Mouse (Mus musculus) heart, embryonic 12.5 days (tissue): ENCODE results near the gene Jup. TPM values are rescaled to one million over a fixed set of nuclear protein-coding genes. Genes with fewer than 3 reads are reported as not detected.
A peak's percentile ranks its signal among the peaks of the same experiment; 100 is the strongest.

Experiments
- ATAC-seq: fragments of 200-750 bp; cut with Nextera tagmentation; 2 replicates; pipeline ENCODE4 v1.8.0; 2017; ENCODE audit warnings: moderate TSS enrichment, moderate library complexity; ENCODE audit not compliant: insufficient number of reproducible peaks, low FRiP score
- H3K27ac ChIP-seq: fragments of 300-500 bp; sonication (generic); 2 replicates; pipeline ENCODE4 v1.5.1; 2016; ENCODE audit warnings: mild to moderate bottlenecking, moderate library complexity; ENCODE audit not compliant: poor library complexity, severe bottlenecking
- H3K27me3 ChIP-seq: fragments of 300-500 bp; sonication (generic); replicated peaks from 2 replicates; pipeline ENCODE4 v1.6.1; 2016; ENCODE audit warnings: mild to moderate bottlenecking, moderate library complexity
- H3K36me3 ChIP-seq: fragments of 300-500 bp; sonication (generic); 2 replicates; pipeline ENCODE4 v1.6.1; 2016; ENCODE audit warnings: mild to moderate bottlenecking, moderate library complexity
- H3K4me1 ChIP-seq: fragments of 300-500 bp; sonication (generic); replicated peaks from 2 replicates; pipeline ENCODE4 v1.6.1; 2016; ENCODE audit warnings: mild to moderate bottlenecking
- H3K4me2 ChIP-seq: fragments of 300-500 bp; sonication (generic); 2 replicates; pipeline ENCODE4 v1.6.1; 2016; ENCODE audit warnings: mild to moderate bottlenecking, moderate library complexity
- H3K4me3 ChIP-seq: fragments of 300-500 bp; sonication (generic); 2 replicates; pipeline ENCODE4 v1.5.1; 2016; ENCODE audit warnings: mild to moderate bottlenecking
- H3K9ac ChIP-seq: fragments of 300-500 bp; sonication (generic); 2 replicates; pipeline ENCODE4 v1.6.1; 2016; ENCODE audit warnings: mild to moderate bottlenecking, moderate library complexity
- H3K9me3 ChIP-seq: fragments of 300-500 bp; sonication (generic); replicated peaks from 2 replicates; pipeline ENCODE4 v1.6.1; 2016; ENCODE audit warnings: mild to moderate bottlenecking, moderate library complexity
- WGBS: fragments of 180-500 bp; shearing (Covaris S2); methylation state at CpG from one replicate; pipeline ENCODE4 v1.1.7; 2016; 5-methylcytosine and 5-hydroxymethylcytosine counted together
- polyA plus RNA-seq: library from polyadenylated mRNA; unstranded; fragments of >200 nt; fragmentation: Nextera tagmentation; extraction: Ambion mirVana; gene quantifications from 2 replicates; pipeline ENCODE4 v1.2.1, GENCODE M21; 2016

Jup gene
- polyA plus RNA-seq, 1 experiment from 2014 or later: 107 TPM

DNA sequence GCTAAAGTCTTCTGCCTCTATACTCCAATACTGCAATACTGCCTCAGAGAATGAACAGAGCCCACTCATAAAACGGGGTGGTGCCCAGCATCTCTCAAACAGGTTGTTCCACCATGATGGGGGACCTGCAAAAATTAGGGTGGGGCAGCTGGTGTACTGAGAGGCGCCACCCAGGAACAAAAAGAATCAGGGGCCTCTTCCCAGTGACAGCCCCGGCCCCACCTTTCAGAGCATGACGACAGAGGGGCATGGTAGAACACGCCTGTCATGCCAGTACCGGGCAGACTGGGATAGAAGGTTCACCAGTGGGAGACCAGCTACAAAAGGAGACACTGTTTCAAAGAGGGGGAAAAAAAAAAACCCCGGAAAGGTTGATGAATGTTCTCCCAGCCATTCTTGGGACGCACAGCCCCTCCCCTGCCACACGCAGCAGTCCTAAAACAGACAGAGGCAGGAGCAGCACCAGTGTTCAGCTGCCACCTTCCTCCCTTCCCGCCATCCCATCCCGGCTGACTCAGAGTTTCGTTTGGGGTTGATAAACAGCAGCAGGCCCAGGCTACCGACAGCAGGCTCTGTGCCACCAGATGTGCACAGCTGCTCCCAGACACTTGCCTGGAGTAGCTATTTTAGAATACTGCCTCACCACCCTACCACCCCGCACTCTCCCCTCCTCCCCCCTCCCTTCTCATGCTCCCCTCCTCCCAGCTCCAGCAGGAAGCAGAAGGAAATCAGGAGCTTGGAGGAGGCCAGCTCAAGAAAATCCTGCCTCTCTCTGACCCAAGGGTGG, 9.8 kb downstream of the Jup start:
- Histone ChIP-seq H3K9ac (peak overlapping the region; percentile 46), H3K27me3 (no peaks in the 10 kb centered on the region), H3K36me3 (peaks cover 48% of the 10 kb centered on the region), H3K4me2 (peak overlapping the region; percentile 51), H3K4me1 (peaks cover 67% of the 10 kb centered on the region), H3K9me3 (no peaks in the 10 kb centered on the region), H3K27ac (peak overlapping the region; percentile 92), H3K4me3 (no peak overlapping the region)
- ATAC-seq: peak; percentile 47
- WGBS: 26% methylated on average over 14 of the region's 14 CpGs

DNA sequence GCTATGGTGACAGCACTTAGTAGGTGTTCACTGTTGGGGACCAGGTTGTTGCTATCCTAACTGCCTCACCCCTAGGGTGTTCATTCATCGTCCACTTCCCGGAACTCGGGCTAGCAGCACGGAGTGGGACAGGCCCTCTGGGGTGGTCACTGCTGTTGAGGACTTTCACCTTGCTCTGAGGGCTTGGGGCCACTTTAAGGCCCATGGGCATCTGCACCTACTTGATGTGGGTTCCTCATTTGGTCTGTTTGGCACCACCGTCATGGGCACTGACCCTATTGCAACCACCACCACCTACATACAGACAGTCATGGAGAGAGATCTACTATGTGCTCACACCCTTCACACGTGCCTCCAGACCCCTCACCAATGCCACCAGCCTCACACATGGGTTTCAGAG, 10.5 kb downstream of the Jup start:
- 84% methylated on average over 6 of the region's 6 CpGs for WGBS
- Histone ChIP-seq H3K4me2 (peak overlapping the region; percentile 51; the same call in 1 of the 2 replicates), H3K4me3 (no peak overlapping the region), H3K4me1 (peaks cover 60% of the 10 kb centered on the region), H3K9ac (peak overlapping the region; percentile 1; the same call in 1 of the 2 replicates), H3K27me3 (no peaks in the 10 kb centered on the region), H3K36me3 (peaks cover 50% of the 10 kb centered on the region), H3K27ac (peak overlapping the region; percentile 92), H3K9me3 (no peaks in the 10 kb centered on the region)
- ATAC-seq: no peak

DNA sequence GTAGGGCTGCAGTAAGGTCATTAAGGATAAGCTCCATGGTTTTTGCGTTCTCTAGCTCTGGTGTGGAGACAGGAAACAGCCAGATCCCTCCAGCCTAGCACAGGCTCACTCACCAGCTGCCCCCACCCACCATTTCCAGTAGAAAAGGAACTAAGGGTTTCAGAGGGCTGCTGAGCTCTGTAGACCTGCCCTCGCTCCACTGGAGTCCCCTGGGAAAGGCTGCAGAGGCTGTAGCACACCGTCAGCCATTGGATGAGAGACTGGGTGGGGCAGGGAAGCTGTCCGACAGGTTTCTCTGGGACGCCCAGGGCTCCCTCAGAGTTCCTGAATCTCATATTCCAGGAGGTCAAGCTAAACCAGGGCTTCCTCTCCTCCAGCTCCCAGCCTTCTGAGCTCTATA, 11.0 kb downstream of the Jup start:
- no peak for ATAC-seq
- Histone ChIP-seq H3K4me3 (no peak overlapping the region), H3K36me3 (peaks cover 52% of the 10 kb centered on the region), H3K27ac (no peak overlapping the region), H3K9me3 (no peaks in the 10 kb centered on the region), H3K4me2 (no peak overlapping the region), H3K27me3 (no peaks in the 10 kb centered on the region), H3K4me1 (peaks cover 55% of the 10 kb centered on the region), H3K9ac (peak overlapping the region; percentile 11; the same call in 1 of the 2 replicates)
- 60% methylated on average over 5 of the region's 5 CpGs for WGBS

DNA sequence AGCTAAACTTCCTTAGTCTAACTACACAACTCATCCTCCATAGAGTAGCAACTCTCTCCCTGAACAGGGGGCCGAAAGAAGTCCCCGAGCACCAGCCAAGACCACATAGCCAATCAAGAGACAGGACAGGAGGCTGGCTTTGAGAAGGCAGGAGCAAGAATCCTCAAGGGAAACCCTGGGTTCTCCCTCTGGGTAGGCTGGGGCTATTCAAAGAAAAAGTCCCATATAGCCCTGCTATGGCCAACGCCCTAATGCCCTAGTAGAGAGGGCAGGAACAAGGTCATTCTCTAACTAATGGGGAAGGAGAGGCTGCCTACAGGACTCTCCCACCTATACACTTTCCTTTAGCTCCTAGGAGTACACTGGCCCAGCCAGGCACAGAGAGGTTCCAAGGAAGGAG, 12.5 kb downstream of the Jup start:
- 84% methylated on average over 3 of the region's 3 CpGs for WGBS
- no peak overlapping the region for H3K9ac ChIP-seq
- no peak overlapping the region for H3K4me3 ChIP-seq

DNA sequence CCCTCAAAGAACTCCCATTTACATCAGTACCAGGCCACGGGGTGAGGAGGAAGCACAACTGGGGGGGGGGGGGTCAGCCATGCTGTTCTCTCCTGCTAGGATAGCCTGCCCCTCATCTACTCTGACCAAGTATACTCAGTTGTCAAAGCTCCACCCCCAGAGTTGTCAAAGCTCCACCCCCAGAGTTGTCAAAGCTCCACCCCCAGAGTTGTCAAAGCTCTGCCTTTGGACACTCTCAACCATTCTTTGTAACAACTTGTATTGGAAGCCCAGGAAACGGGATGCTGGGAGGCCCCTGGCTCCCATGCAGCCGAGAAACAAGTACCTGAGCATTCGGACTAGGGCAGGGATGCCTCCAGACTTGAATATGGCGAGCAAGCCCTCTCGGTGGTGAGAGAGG, 14.9 kb downstream of the Jup start:
- Histone ChIP-seq H3K36me3 (peaks cover 88% of the 10 kb centered on the region), H3K4me1 (peaks cover 16% of the 10 kb centered on the region), H3K27me3 (no peaks in the 10 kb centered on the region), H3K27ac (no peak overlapping the region), H3K4me3 (no peak overlapping the region), H3K9ac (no peak overlapping the region), H3K9me3 (no peaks in the 10 kb centered on the region), H3K4me2 (no peak overlapping the region)
- no peak for ATAC-seq
- WGBS: 78% methylated on average over 6 of the region's 6 CpGs

More for the DNA sequence above, 12.5 kb downstream of the Jup start:
- H3K9me3 ChIP-seq: no peaks in the 10 kb centered on the region
- H3K27ac ChIP-seq: no peak overlapping the region
- no peak overlapping the region for H3K4me2 ChIP-seq
- no peaks in the 10 kb centered on the region for H3K27me3 ChIP-seq
- H3K4me1 ChIP-seq: peaks cover 40% of the 10 kb centered on the region
- ATAC-seq: no peak
- H3K36me3 ChIP-seq: peaks cover 66% of the 10 kb centered on the region

DNA sequence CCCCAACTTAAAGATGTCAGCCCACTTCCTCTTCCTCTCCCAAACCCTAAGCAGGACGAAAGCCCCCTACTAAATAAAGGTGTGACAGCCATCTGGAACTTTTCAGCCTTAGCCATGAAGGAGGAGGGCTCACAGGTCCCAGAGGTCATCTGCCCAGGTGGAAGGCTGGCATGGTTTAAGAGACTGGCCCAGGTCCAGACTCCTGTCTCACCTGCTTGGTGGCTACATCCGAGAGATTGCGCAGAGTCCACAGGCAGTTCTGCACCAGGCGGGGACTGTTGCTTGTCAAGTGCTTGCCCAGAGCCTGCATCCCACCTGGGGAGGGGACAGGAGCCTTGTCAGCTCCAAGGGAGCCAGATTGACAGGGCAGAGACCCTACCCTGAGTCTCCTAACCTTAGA, 18.3 kb downstream of the Jup start:
- Histone ChIP-seq H3K4me2 (no peak overlapping the region), H3K4me3 (no peak overlapping the region), H3K27me3 (no peaks in the 10 kb centered on the region), H3K4me1 (no peaks in the 10 kb centered on the region), H3K36me3 (peaks cover 95% of the 10 kb centered on the region), H3K27ac (no peak overlapping the region), H3K9ac (no peak overlapping the region), H3K9me3 (no peaks in the 10 kb centered on the region)
- ATAC-seq: no peak
- 82% methylated on average over 4 of the region's 4 CpGs for WGBS

DNA sequence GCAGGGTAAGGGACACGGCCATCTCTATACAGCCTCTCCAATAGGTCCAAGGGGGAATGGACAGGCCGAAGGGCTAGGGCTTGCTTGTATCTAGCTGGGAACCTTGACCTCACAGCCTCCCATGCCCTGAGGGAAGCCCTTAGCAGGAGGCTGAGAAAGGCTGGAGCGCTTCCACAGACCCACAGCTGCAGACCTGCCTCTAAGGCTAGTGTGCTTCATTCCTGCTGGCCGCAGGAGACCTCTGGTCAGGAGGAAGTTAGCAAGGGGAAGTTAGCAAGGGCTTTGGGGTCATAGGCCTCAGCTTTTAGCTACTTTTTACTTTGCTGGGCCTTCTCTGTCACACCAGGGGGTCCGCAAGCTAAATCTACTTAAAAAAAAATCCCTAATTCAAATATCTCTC, 19.1 kb downstream of the Jup start:
- Histone ChIP-seq H3K9ac (no peak overlapping the region), H3K27ac (no peak overlapping the region), H3K4me3 (no peak overlapping the region), H3K9me3 (no peaks in the 10 kb centered on the region), H3K4me1 (no peaks in the 10 kb centered on the region), H3K27me3 (no peaks in the 10 kb centered on the region), H3K4me2 (no peak overlapping the region), H3K36me3 (peaks cover 95% of the 10 kb centered on the region)
- 89% methylated on average over 5 of the region's 5 CpGs for WGBS
- ATAC-seq: no peak

DNA sequence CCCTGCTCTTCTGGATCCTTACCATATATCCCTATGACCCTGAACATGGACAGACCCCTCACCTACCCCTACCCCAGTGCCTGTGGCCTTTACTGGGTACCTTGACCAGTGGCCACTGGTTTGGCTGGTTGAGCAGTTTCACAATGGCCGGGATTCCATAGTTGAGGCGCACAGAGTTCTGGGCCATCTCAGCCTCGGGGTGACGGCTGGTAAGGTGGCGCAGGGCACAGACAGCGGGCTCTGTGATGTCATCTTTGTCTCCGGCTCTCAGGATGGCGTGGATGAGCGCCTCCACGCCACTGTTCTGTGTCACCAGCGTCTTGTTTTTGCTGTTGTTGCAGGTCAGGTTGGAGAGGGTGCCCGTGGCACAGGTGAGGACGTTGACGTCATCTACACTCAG, 19.6 kb downstream of the Jup start:
- 92% methylated on average over 14 of the region's 14 CpGs for WGBS
- H3K9ac ChIP-seq: no peak overlapping the region
- H3K4me3 ChIP-seq: no peak overlapping the region
- H3K9me3 ChIP-seq: no peaks in the 10 kb centered on the region
- no peaks in the 10 kb centered on the region for H3K4me1 ChIP-seq
- peaks cover 95% of the 10 kb centered on the region for H3K36me3 ChIP-seq
- H3K27ac ChIP-seq: no peak overlapping the region
- no peak overlapping the region for H3K4me2 ChIP-seq
- no peak for ATAC-seq
- H3K27me3 ChIP-seq: no peaks in the 10 kb centered on the region

DNA sequence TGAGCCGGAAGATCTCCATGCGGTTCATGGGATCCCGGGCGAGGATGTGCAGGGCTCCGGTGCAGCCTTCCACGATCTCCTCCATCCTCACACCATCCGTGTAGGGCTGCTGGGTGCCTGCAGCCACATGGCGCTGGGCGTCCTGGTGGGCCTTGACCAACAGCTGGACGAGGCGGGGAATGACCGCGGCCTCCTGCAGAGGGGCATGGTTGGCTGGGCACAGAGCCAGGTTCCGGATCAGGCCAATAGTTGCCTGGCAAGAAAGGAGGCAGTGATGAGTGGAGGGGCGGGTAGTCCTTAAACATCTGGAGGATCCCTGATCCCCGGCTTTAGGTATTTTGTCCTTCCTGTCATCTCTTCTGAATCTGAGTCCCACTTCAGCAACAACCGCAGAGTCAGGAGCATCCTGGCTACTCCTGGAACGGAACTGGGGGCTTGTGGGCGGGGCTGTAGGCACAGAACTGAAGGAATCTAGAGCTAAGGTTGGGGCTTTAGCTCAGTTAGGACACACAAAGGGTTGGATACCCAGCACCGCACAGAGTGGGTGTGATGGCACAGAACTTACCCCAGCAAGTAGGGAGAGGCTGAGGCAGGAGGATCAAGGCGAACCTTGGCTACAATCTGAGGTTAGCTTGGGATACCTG, 20.7 kb downstream of the Jup start:
- H3K9me3 ChIP-seq: no peaks in the 10 kb centered on the region
- H3K4me2 ChIP-seq: no peak overlapping the region
- no peak overlapping the region for H3K9ac ChIP-seq
- no peak overlapping the region for H3K4me3 ChIP-seq
- no peak for ATAC-seq
- WGBS: 94% methylated on average over 21 of the region's 21 CpGs
- H3K27ac ChIP-seq: no peak overlapping the region
- H3K27me3 ChIP-seq: no peaks in the 10 kb centered on the region
- H3K4me1 ChIP-seq: no peaks in the 10 kb centered on the region
- peaks cover 95% of the 10 kb centered on the region for H3K36me3 ChIP-seq

DNA sequence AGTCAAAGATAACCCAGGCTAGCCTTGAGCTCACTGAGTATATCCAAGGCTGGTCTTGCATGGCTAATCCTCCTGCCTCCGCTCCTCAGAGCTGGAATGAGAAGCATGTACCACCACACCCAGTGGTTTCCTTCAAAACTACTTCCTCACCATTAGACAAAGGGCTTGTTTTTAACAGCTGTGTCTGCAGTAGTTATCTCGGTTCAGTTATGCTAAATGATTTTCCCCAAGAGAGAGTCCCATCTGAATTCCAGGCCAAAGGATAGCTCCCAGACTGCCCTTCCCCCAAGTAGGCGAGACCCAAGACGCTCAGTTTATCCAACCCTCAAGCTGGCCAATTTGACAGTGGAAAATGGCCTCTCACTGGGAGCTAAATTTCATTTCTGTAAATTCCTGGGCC, 21.6 kb downstream of the Jup start:
- 0 out of 2 replicates have a peak overlapping the region, but pooled peaks have one; percentile 18 for H3K27ac ChIP-seq
- no peak overlapping the region for H3K9ac ChIP-seq
- no peaks in the 10 kb centered on the region for H3K4me1 ChIP-seq
- peaks cover 96% of the 10 kb centered on the region for H3K36me3 ChIP-seq
- no peaks in the 10 kb centered on the region for H3K9me3 ChIP-seq
- 57% methylated on average over 4 of the region's 4 CpGs for WGBS
- no peaks in the 10 kb centered on the region for H3K27me3 ChIP-seq
- ATAC-seq: no peak
- no peak overlapping the region for H3K4me2 ChIP-seq
- no peak overlapping the region for H3K4me3 ChIP-seq

DNA sequence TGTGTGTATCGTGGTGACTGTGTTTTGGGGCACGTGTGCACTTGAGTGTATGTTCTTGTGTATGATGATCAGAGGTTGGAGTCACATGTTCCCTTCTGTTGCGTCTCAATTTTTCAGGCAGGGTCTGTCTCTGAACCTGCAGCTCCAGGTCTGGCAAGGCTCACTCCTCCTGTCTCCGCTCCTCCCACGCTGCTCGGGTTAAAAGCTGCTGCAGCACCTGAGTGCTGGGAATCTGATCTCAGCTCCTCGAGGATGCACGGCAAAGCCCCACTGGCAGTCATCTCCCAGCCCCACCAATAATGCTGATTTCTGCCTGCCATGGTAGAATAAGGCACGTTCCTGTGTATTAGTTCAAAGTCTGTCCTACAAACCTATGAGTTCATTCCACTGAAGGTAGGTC, 22.4 kb downstream of the Jup start:
- H3K4me3 ChIP-seq: no peak overlapping the region
- no peak overlapping the region for H3K27ac ChIP-seq
- H3K4me1 ChIP-seq: peaks cover 3% of the 10 kb centered on the region
- 84% methylated on average over 9 of the region's 9 CpGs for WGBS
- peaks cover 96% of the 10 kb centered on the region for H3K36me3 ChIP-seq
- ATAC-seq: no peak
- no peak overlapping the region for H3K9ac ChIP-seq
- H3K9me3 ChIP-seq: no peaks in the 10 kb centered on the region
- H3K27me3 ChIP-seq: no peaks in the 10 kb centered on the region
- H3K4me2 ChIP-seq: no peak overlapping the region
